Mouse (Mus musculus) right cerebral cortex, postnatal 10 days (tissue): ENCODE data around the gene Phldb3.
A peak's percentile ranks its signal among the peaks of the same experiment; 100 is the strongest.
"Not testable (repeated sequence)": the region's sequence is repeated elsewhere in the genome, so short reads cannot be mapped to it uniquely, and the experiment has no call there.

ENCODE experiments used
- DNase-seq, 2 experiments: peaks; one replicate each; pipeline ENCODE4 v3.0.0; 2021; ENCODE audit warnings: low spot score in 2 of 2

Phldb3 gene

GRCm38 (mm10) chr7:24594309-24594803 lies 16.2 kb upstream of the Phldb3 start:
- DNase-seq, result no peak

GRCm38 (mm10) chr7:24595464-24595863 lies 15.1 kb upstream of the Phldb3 start:
- no peak for DNase-seq

GRCm38 (mm10) chr7:24598121-24598520 lies 12.4 kb upstream of the Phldb3 start:
- no peak for DNase-seq

DNA sequence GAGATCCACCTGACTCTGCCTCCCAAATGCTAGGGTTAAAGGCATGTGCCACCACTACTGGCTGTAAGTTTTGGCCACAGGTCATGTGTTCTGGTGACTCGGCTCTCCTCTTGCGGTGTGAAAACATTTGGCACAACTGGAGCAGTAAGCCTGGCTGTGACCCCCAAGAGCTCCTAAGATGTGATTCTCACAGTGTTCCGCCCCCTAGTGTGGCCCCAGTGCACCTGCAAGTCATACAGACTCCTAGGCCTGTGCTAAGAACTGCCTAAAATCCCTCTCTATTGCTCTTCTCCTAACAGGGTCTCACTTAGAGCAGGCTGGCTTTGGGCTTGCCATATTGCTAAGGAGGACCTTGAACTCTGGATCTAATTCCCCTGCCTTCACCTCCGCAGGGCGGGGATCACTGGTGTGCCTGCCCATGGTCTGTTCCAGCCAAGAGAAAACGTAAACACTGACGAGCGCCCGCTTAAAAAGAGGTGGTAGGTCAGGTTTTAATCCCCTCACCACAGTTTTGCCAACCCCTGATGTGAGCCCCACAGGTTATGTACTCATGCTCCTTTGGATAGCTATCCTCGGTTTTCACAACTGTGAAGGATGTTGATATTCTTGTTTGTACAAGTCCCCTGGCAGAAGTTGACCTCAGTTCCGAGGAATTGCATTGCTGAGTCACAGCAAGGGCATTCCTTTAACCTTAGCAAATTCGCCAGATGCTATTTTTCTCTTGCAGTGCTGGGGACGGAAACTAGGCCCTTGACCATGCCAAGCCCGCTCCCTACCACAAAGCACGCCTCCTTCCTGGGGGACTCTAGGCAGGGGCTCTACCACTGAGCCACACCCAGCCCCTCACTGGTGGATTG lies 11.1 kb upstream of the Phldb3 start:
- no peak for DNase-seq

DNA sequence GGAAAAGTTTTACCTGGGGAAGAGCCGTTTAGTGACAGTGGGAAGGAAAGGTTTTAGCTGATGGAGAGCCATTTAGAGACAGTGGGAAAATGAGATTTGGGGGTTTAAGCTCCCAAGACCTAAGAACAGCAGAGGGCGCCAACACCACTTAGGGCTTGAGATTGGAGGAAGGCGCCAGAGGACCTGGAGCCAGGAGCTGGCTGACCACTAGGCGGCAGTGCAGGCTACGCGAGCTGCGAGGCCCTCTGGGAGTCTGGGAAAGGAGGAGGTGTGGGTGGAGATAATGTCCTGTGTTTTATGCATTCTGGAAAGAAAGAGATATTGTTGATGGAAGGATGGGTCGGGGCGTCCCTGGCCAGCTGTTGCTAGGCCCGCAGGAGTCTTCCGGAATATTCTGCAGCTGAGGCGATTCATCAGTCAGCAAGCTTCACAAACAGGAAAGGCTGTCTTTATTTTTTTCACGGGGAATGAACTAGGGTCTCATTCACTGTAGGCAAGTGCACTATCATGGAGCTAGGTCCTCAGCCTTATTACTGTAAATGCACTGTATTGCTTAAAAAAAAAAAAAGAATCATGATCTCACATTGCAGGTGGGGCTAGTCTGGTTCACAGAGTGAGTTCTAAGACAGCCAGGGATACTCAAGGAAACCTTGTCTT lies 9.5 kb upstream of the Phldb3 start:
- DNase-seq, result peak; percentile 95 to 97

DNA sequence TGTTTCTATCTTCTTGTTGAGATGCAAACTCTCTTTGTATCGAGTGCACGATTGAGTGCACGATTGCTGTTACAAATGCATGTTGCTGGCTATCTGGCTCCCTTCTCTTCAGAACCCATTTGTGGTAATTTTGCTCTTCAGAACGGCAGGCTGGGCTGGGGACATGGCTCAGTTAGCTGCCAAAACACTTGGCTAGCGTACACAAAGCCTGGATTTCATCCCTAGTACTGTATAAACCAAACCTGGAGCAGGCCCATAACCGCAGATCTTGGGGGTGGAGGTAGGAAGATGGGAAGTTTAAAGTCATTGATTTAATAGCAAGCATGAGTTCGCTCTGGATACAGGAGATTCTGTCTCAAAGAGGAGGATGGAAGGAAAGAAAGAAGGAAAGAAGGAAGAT lies 5.0 kb upstream of the Phldb3 start:
- DNase-seq, result no peak

DNA sequence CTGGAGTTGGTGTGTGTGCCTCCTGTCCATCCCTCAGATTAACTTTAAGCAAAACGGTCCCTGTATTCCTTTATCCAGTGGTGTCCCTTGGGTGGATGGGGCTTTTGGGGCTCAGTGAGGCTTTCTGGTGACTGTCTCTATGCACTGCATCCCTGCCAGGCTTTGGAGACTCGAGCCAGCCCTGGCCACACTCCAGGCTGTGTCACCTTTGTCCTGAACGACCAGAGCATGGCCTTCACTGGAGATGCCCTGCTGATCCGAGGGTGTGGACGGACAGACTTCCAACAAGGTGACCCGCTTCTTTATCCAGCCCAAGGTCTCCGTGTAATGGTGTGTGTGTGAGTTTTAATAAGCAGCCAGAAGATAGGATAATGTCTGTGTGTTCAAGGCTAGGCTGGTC lies 4.5 kb upstream of the Phldb3 start:
- DNase-seq, result no peak

DNA sequence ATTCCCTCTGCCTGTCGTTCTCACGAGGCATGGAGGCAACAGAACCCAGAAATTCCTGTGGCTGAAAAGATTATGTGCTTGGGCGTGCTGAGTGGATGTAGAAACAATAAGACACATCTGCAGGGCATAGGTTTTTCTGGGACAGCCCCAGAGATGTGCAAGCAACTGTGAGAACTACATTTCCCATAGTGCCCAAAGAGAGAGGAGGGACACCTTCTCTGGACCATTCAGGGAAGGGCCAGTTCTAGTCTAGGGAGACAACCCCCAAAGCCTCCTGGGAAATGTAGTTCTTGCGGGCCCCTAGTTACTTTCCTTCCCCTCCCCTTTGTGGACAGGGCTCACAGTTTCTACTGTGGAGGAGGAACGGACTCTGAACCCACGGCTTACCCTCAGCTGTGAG lies 2.5 kb upstream of the Phldb3 start:
- peak in 1 of 2 experiments; percentile 55 for DNase-seq

GRCm38 (mm10) chr7:24608561-24608960 lies 2.0 kb upstream of the Phldb3 start:
- DNase-seq, result no peak

- peak in 1 of 2 experiments; percentile 72 for DNase-seq
Observed at GRCm38 (mm10) chr7:24610879-24611494, 424 bp downstream of the Phldb3 start.

- DNase-seq, result no peak
Observed at GRCm38 (mm10) chr7:24611709-24612108, 1.1 kb downstream of the Phldb3 start.

- no peak for DNase-seq
Observed at GRCm38 (mm10) chr7:24612308-24612910, 1.8 kb downstream of the Phldb3 start.

GRCm38 (mm10) chr7:24614816-24615215 lies 4.3 kb downstream of the Phldb3 start:
- DNase-seq, result no peak

DNA sequence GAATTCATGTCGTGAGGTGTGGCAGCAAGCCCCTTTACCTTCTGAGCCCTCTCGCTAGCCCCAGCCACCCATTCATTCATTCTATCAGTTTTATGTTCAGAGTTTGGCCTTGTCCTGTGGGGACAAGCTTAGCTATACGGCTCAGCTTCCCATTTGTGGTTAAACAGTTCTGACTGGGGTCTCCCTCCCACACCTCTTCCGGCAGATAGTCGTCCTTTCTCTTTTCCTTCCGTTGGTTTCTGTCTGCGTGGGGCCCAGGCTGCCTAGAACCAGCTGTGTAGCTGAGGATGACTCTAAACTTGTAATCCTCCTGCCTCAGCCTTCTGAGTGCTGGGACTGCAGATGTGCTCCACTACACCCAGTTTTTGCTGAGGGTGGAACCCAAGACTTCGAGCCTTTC lies 7.2 kb downstream of the Phldb3 start:
- no peak for DNase-seq

- not testable (repeated sequence) for DNase-seq
Observed at GRCm38 (mm10) chr7:24618374-24618773, 7.8 kb downstream of the Phldb3 start.

- DNase-seq, result no peak
Observed at GRCm38 (mm10) chr7:24619671-24620397, 9.3 kb downstream of the Phldb3 start.

- DNase-seq, result no peak
Observed at GRCm38 (mm10) chr7:24621193-24621592, 10.6 kb downstream of the Phldb3 start.

GRCm38 (mm10) chr7:24622967-24623366 lies 12.4 kb downstream of the Phldb3 start:
- no peak for DNase-seq

- peak; percentile 65 to 66 for DNase-seq
Observed at GRCm38 (mm10) chr7:24628685-24629610, 18.4 kb downstream of the Phldb3 start.

GRCm38 (mm10) chr7:24629672-24630071 lies 19.1 kb downstream of the Phldb3 start:
- DNase-seq, result no peak
